Mouse (Mus musculus) G1E (cell line): ENCODE measurements around the gene Dync1i1.

Experiments
- CTCF ChIP-seq: IDR thresholded peaks from 2 replicates; pipeline ENCODE4 v1.5.1; 2012; ENCODE audit warnings: low read depth, low read length, inconsistent platforms, mixed read lengths
- GATA1 ChIP-seq: IDR thresholded peaks from 2 replicates; pipeline ENCODE4 v1.6.1; 2012; ENCODE audit warnings: borderline replicate concordance, low read length, inconsistent platforms, mixed read lengths
- GATA2 ChIP-seq: IDR thresholded peaks from 2 replicates; pipeline ENCODE4 v1.6.1; 2012; ENCODE audit warnings: low read depth, low read length, inconsistent platforms, borderline replicate concordance
- POLR2AphosphoS5 ChIP-seq: IDR thresholded peaks from 2 replicates; pipeline ENCODE4 v1.6.1; 2012; ENCODE audit warnings: low read depth, low read length, inconsistent platforms; ENCODE audit not compliant: insufficient replicate concordance
- TAL1 ChIP-seq: conservative IDR thresholded peaks from 2 replicates; pipeline ENCODE4 v1.6.1; 2012; ENCODE audit warnings: low read depth, low read length, inconsistent platforms, mixed read lengths

GRCm38 (mm10) chr6:5802124-5802839 lies 76.8 kb downstream of the Dync1i1 start:
- 0 out of 2 replicates have a peak, but pooled peaks have one; percentile 19 for TF ChIP-seq CTCF
- TF ChIP-seq GATA1: no peak
- no peak for TF ChIP-seq POLR2AphosphoS5
- TF ChIP-seq TAL1: no peak
- TF ChIP-seq GATA2: no peak
